9 mouse cellular contexts compared by ENCODE assay signal in genomic region chr5:134101322-134101721, GRCm38 (mm10). TPM values are rescaled to one million over a fixed set of nuclear protein-coding genes. Genes with fewer than 3 reads are reported as not detected.
DNase-seq lines count a peak whose midpoint lies in the region; ATAC-seq lines count a peak whose summit lies in the region.
"Had no signal": no experiment of that assay in that cellular context is flagged by ENCODE, and none has a peak within 500 bp of the region (broad histone marks: within the 10 kb centered on the region; RNA-seq: fewer than 3 reads in every experiment).

No protein-coding gene starts in this region.

- H3K4me2 ChIP-seq in intestine, embryonic 14.5 days (ENCODE audit: low read length), result peak overlapping the region; percentile 88

- no peak overlapping the region for H3K9ac ChIP-seq in intestine, embryonic 14.5 days (ENCODE audit: low read length)

- H3K4me3 ChIP-seq in intestine, embryonic 14.5 days (ENCODE audit: low read depth, low read length), result no peak overlapping the region
- H3K4me3 ChIP-seq in macrophage (ENCODE audit: inconsistent target), result no peak overlapping the region

- H3K9me3 ChIP-seq in intestine, embryonic 14.5 days (ENCODE audit: control insufficient read depth, low read length), result no peaks in the 10 kb centered on the region

- whole genome bisulfite sequencing in intestine, embryonic 14.5 days, result 58% methylated on average over 5 of the region's 5 CpGs
- 94% methylated on average over 5 of the region's 5 CpGs for WGBS in macrophage (ENCODE audit: missing documents)

- ATAC-seq in intestine, embryonic 14.5 days (replicated peaks; ENCODE audit: low FRiP score, low TSS enrichment, low read depth), result 0 out of 2 replicates have a peak, but pooled peaks have one; percentile 16
- no peak for ATAC-seq in CD4-positive, CD25-positive, alpha-beta regulatory T cell, adult 4 months

- H3K27me3 ChIP-seq in intestine, embryonic 14.5 days (replicated peaks; ENCODE audit: control insufficient read depth, insufficient read depth, low read length), result no peaks in the 10 kb centered on the region

- peaks cover 15% of the 10 kb centered on the region; the same call in 1 of the 2 replicates for H3K4me1 ChIP-seq in intestine, embryonic 14.5 days (replicated peaks; ENCODE audit: control insufficient read depth, insufficient read depth, low read length)

- H3K27ac ChIP-seq in intestine, embryonic 14.5 days (ENCODE audit: low read depth), result peak overlapping the region; percentile 59; the same call in 1 of the 2 replicates
- H3K27ac ChIP-seq in macrophage, result peak overlapping the region; percentile 46

- no peaks in the 10 kb centered on the region for H3K36me3 ChIP-seq in intestine, embryonic 14.5 days (ENCODE audit: control insufficient read depth, insufficient read depth, low read length)
- no peaks in the 10 kb centered on the region for H3K36me3 ChIP-seq in macrophage (ENCODE audit: inconsistent target)
- H3K36me3 ChIP-seq: G1E had no signal

- H3K79me2 ChIP-seq in macrophage (ENCODE audit: inconsistent target), result peaks cover 8% of the 10 kb centered on the region; the same call in 1 of the 2 replicates

- peak; percentile 9 for DNase-seq in retina, postnatal 1 day
- DNase-seq in retina, embryonic 14.5 days (ENCODE audit: low spot score), result no peak
- no peak for DNase-seq in intestine, embryonic 14.5 days (ENCODE audit: low spot score)
- DNase-seq in T-cell, adult 2 months (ENCODE audit: low spot score), result no peak
- no peak for DNase-seq in lung, postnatal 10 days
- DNase-seq in adrenal gland, adult 18-20 months (ENCODE audit: low spot score in 2 of 2), result no peak

RNA-seq across cellular contexts. Expression of gene Castor2, which starts 1.8 kb away (rescaled TPM):
- 6.2 and 7.2 TPM in 2 replicates for polyA plus RNA-seq in intestine, embryonic 14.5 days (2014; fragmentation: Nextera tagmentation; extraction: Ambion mirVana)
- total RNA-seq in macrophage (2018; cell fraction: chromatin; rRNA removed), result 10 to 100 TPM in 16 of 26 experiments, 1 to 10 TPM in 9, under 1 TPM in 1; 0.77 to 29.1 (median 13.6) TPM
- 10 to 100 TPM; 10.6 to 30.0 (median 22.1) TPM for total RNA-seq in macrophage (2018; cell fraction: cytosol; rRNA removed)
- 10 to 100 TPM in 20 of 26 experiments, 1 to 10 TPM in 6; 3.7 to 34.1 (median 17.6) TPM for total RNA-seq in macrophage (2018; cell fraction: nucleus; rRNA removed)
- polyA plus RNA-seq in macrophage (2018), result 14.3 to 22.1 TPM (median 22.1 TPM) in 3 replicates
- 10 to 100 TPM; 12.4 to 14.0 TPM for total RNA-seq in adrenal gland, adult 18-20 months (2021)
- 1 to 10 TPM; 5.5 to 6.9 TPM for polyA plus RNA-seq in CD4-positive, CD25-positive, alpha-beta regulatory T cell, adult 4 months (2017; shearing (Covaris generic))
- polyA plus RNA-seq: G1E had no signal
